16 mouse cellular contexts compared by ENCODE assay signal in the genomic region with DNA sequence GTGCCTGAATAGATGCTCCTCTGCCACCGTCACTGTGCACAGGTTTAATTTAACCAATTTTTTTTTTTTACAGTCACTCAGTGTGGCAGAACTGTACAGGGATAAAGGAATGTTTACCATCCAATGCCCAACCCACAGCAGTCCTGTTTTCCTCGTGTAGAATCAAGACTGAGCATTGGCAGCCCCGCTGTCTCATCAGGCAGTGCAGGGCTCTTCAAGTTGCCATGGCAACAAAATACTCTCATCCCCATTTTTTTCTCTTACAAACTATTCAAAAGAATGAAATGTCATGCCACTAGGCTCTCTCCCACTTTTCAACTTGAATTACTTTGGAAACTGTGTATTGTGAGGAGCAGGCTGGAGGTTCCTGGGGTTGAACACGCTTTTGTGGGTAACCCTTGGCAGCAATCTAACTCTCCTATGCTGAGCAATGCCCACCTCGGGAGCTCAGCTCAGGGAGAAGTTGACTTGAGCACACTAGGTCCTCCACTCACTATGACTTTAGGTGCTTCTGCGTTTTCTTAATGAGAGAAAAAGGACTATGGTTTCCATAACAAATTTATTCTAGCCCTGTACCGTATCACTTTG.
DNase-seq lines count a peak whose midpoint lies in the region; ATAC-seq and TF ChIP-seq lines count a peak whose summit lies in the region.
"Had no signal": no experiment of that assay in that cellular context is flagged by ENCODE, and none has a peak within 500 bp of the region (broad histone marks: within the 10 kb centered on the region; RNA-seq: fewer than 3 reads in every experiment).

No protein-coding gene starts in this region.

- H3K9ac ChIP-seq in forebrain, embryonic 14.5 days (ENCODE audit: low read length) = no peak overlapping the region
- H3K9ac ChIP-seq in midbrain, embryonic 14.5 days (replicated peaks; ENCODE audit: low read length) = no peak overlapping the region

- no peaks in the 10 kb centered on the region for H3K36me3 ChIP-seq in forebrain, embryonic 14.5 days (ENCODE audit: control insufficient read depth, insufficient read depth, low read length)
- H3K36me3 ChIP-seq in midbrain, embryonic 14.5 days (ENCODE audit: control insufficient read depth, insufficient read depth, low read length) = no peaks in the 10 kb centered on the region
- H3K36me3 ChIP-seq: limb, embryonic 10.5 days had no signal

- intact Hi-C loops in left cerebral cortex, adult 2 months (cut with DNase I) = loop anchor here (5.0 kb wide), 1 partner anchor 93 kb away; no protein-coding TSS in a partner anchor

- H3K4me2 ChIP-seq in forebrain, embryonic 14.5 days (ENCODE audit: low read length) = no peak overlapping the region
- H3K4me2 ChIP-seq in midbrain, embryonic 14.5 days (ENCODE audit: low read length) = 0 out of 2 replicates have a peak overlapping the region, but pooled peaks have one; percentile 4

- WGBS in forebrain, embryonic 14.5 days = 50% methylated on average over 7 of the region's 7 CpGs
- WGBS in midbrain, embryonic 14.5 days = 33% methylated on average over 7 of the region's 7 CpGs

- no peak for TF ChIP-seq POLR2A in brain, embryonic 14.5 days (IDR thresholded peaks at IDR 0.05; ENCODE audit: borderline replicate concordance, extremely low read depth, insufficient read depth, insufficient read length, poor library complexity, severe bottlenecking)

- H3K4me1 ChIP-seq in forebrain, embryonic 14.5 days (ENCODE audit: control insufficient read depth, insufficient read depth, low read length) = no peaks in the 10 kb centered on the region
- 0 out of 2 replicates have a peak, but pooled peaks cover 7% of the 10 kb centered on the region for H3K4me1 ChIP-seq in midbrain, embryonic 14.5 days (ENCODE audit: control insufficient read depth, insufficient read depth, low read length)
- H3K4me1 ChIP-seq: limb, embryonic 10.5 days had no signal

- peak; percentile 80 for ATAC-seq in forebrain, embryonic 14.5 days
- ATAC-seq in midbrain, embryonic 14.5 days (ENCODE audit: low FRiP score, low TSS enrichment) = no peak

- no peak overlapping the region for H3K4me3 ChIP-seq in left cerebral cortex, adult 2 months
- H3K4me3 ChIP-seq in forebrain, embryonic 14.5 days (ENCODE audit: low read depth, low read length) = no peak overlapping the region
- H3K4me3 ChIP-seq in midbrain, embryonic 14.5 days (replicated peaks; ENCODE audit: low read depth, low read length) = no peak overlapping the region
- H3K4me3 ChIP-seq: gastrocnemius, adult 2 months; layer of hippocampus, adult 2 months; limb, embryonic 10.5 days; myocyte had no signal

- DNase-seq in left cerebral cortex, adult 11 months (ENCODE audit: low spot score) = peak; percentile 8
- no peak for DNase-seq in left cerebral cortex, adult 2 months (ENCODE audit: extremely low spot score in 1 of 2, low spot score in 2 of 2)
- DNase-seq in brain, embryonic 14.5 days (ENCODE audit: low read depth) = peak; percentile 82
- peak; percentile 74 for DNase-seq in forebrain, embryonic 14.5 days (ENCODE audit: low spot score)
- peak; percentile 76 for DNase-seq in midbrain, embryonic 14.5 days
- DNase-seq in gastrocnemius, adult 8-10 months (ENCODE audit: low spot score in 2 of 2) = no peak
- no peak for DNase-seq in cerebellum, postnatal 4 days (ENCODE audit: low spot score in 2 of 2)
- DNase-seq: cerebellum, adult 9-11 months; gastrocnemius, adult 2 months; heart, postnatal 36 days; kidney, adult 9 months; thymus, postnatal 14 days had no signal

- H3K27me3 ChIP-seq in forebrain, embryonic 14.5 days (replicated peaks; ENCODE audit: control insufficient read depth, insufficient read depth, low read length) = no peaks in the 10 kb centered on the region
- H3K27me3 ChIP-seq in midbrain, embryonic 14.5 days (ENCODE audit: control insufficient read depth, insufficient read depth, low read length) = no peaks in the 10 kb centered on the region

- H3K27ac ChIP-seq in left cerebral cortex, adult 2 months = no peak overlapping the region
- H3K27ac ChIP-seq in forebrain, embryonic 14.5 days (ENCODE audit: low read depth, low read length) = no peak overlapping the region
- no peak overlapping the region; the same call in 1 of the 2 replicates for H3K27ac ChIP-seq in midbrain, embryonic 14.5 days (replicated peaks; ENCODE audit: low read depth, low read length)
- H3K27ac ChIP-seq: gastrocnemius, adult 2 months; layer of hippocampus, adult 2 months; limb, embryonic 10.5 days; macrophage had no signal

- no peaks in the 10 kb centered on the region for H3K9me3 ChIP-seq in forebrain, embryonic 14.5 days (replicated peaks; ENCODE audit: control insufficient read depth, low read length)
- no peaks in the 10 kb centered on the region for H3K9me3 ChIP-seq in midbrain, embryonic 14.5 days (ENCODE audit: control insufficient read depth, low read length)
- H3K9me3 ChIP-seq: limb, embryonic 10.5 days had no signal

- no peak for TF ChIP-seq CTCF in left cerebral cortex, adult 2 months (IDR thresholded peaks at IDR 0.05)
- TF ChIP-seq CTCF in brain, embryonic 14.5 days (IDR thresholded peaks at IDR 0.05; ENCODE audit: borderline replicate concordance, extremely low read depth, insufficient read depth, insufficient read length) = no peak

Comparison
In these comparisons a context has a peak if more than half of its experiments do, and no peak if none do; other contexts are left out.
1. DNase-seq: peak in left cerebral cortex, adult 11 months (single experiment), brain, embryonic 14.5 days (single experiment), forebrain, embryonic 14.5 days (single experiment) and midbrain, embryonic 14.5 days (single experiment); none in left cerebral cortex, adult 2 months (0 of 2), gastrocnemius, adult 8-10 months (0 of 2) and cerebellum, postnatal 4 days (0 of 2).